Mouse (Mus musculus) T-helper 2 cell (primary cell): ENCODE results near the gene Unc5c.

ENCODE experiments used
- in situ Hi-C: fragments of 300-600 bp; cut with MboI, MseI; formaldehyde crosslinking; loops from one replicate; pipeline ENCODE4 v1.15.1; 2025; ENCODE audit warnings: high pct_unique_total_duplicates

Gene Unc5c

DNA sequence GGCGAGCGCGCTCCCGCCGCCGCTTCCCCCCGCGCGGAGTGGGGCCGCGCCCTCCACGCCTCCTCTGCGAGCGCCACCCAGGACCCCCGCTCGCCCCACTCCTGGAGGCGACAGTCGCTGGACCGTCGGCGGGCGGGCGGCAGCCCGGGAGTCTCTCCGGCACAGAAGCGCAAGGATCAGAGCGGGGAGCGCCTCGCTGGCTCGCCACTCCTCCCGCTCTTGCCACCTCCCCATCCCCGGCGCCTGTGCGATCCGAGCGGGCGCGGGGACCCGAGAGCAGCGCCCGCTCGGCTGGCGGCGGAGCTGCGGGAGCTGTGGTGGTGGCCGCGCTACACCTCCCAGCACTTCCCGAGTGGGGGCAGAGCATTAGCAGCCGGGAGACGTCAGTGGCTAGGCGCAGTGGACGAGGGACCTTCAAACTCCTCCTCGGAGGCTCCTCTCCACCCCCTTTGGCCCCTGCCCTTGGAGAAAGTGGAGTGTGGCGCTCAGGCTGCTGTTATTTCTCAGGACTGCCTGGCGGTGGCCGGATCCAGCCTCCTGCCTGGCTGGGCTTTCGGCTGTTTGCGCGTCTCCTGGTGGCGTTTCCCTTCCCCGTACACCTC is at the start of gene Unc5c:
Gene Unc5c (plus strand): TSS at position 113 of the 602 bp plus-strand sequence.
- in situ Hi-C loops = no loop called here

DNA sequence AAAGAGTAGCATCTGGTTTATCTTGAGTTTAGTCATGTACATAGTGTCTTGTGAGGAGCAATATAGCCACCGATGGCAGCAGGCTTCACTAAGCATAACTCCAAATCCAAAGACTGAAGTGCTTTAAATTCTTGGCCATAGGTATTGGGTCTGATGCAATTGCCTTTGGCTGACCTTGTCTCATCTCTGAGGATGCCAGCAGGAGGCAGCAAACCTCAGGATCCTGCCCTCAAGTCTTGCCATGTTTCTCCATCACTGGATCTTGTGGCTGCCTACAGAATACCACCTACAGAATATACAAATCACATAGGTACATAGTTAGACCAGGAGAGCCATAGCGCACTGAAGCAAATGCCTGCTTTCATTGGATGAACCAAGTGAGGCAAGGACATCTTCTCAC is 7.5 kb upstream of the Unc5c start:
- in situ Hi-C loops = no loop called here

DNA sequence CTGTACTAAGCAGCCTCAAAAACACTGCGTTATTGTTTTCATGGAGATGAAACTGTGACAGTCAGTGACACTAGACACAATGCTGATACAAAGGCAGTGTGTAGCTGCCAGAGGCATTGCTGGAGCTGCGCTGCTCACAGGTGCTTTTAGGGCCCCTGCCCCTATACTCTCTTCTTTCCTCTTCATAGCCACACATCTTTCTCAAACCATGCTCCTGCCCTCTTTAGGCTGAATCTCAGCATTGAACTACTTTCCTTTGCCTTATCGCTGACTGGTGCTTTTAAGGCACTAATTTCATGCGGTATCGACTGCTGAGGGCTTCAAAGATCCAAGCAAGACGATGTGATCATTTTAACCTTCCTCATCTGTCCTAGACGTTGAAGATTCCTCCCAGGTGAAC is 2.5 kb upstream of the Unc5c start:
- in situ Hi-C loops = no loop called here

DNA sequence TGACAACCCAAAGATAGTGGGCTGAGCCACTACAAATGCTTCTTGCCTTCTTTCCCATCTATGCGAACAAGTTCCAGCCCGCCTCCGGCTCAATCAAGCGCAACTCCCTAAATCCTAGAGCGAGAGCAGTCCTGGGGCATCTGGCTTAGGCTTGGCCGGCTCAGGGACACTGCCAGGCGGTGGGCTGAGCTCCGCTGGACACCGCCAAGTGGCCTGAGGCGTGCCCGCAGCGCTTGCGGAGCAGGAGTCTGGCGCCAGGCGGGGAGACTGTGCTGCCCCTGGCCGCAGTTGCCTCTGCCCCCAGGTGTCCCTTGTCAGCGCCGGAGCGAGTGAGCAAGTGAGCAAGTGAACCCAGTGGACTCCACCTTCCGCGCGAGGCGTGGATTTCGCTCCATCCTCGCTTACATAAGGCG is 319 bp upstream of the Unc5c start:
- in situ Hi-C loops = no loop called here

DNA sequence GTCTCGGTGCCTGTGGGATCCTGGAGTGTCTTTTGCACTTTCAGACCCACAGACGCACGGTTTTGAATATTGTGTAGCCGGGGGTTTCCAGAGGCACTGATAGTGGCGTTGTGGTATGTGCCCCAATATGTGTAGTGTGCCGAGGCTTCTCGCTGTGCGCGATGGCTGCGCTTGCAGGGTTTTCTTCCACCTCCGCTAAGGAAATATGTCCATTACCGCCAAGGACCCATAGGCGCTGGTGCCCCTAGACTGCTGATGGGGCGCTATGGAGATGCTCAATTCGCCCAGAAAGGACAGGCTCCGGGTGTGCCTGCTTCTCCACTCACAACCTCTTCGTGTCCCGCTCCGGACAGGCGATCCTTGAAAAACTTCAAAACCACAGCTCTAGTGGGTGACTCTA is 1.0 kb downstream of the Unc5c start:
- in situ Hi-C loops = no loop called here

DNA sequence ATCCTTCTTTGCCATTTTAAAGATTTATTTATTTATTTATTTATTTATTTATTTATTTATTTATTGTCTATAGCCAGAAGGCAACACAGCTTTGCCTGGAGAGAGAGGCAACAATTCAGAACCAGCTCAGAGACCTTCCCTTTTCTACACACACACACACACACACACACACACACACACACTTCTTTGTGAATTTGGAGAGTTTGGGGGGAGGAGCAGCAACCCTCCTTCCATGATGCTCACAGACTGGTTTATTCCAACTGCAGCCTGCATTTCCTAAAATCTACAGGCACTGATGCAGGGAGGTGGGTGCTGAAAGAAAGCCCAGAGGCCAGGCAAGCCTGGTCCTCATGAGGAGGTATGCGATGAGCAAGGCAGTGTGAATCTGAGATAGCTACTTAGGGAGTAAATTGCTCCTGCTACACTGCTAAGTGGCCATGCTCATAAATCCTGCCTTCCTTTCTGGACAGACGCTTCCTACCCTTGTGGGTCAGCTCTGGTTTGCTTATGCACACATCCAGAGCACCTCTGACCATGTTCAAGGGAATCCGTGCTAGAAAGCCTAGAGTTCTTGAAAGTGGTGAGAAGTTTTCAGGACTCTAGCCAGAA is 1.8 kb downstream of the Unc5c start:
- in situ Hi-C loops = no loop called here

DNA sequence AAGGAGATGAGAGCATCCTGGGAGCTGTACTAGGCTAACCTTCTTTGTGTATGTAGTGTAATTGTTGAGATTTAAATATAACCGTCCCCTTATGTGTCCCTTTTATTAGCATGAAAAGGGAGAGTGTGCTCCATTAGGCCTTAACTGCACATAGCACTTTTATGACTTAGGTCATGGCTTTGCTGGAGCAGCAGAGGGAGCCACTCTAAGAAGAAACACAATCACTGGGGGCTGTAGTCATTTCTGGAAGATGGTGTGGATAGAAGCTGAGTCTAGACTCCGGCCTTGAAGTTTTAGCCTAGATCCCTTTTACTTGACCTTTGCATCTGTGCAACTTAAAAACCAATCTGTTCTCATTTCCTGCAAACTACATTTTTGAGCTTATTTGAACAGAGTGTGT is 4.3 kb downstream of the Unc5c start:
- in situ Hi-C loops = no loop called here

DNA sequence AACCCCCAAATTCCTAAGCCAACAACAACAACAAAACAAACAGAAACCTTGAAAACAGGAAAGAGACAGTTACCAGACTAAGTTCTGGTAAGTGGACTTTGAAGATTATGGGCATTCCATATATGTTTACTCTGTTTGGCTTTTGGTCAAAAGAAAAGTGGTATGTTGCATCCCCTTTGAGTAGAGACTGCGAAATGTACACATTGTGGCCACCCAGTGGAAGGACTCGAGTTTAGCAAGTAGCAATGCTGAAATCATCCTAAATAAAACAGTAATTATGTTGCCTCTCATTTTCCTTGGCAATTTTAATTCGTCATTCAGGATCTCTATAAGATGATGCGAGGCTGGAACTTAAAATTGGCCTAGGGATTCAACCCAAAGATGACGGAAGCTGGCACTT is 8.2 kb downstream of the Unc5c start:
- in situ Hi-C loops = no loop called here

DNA sequence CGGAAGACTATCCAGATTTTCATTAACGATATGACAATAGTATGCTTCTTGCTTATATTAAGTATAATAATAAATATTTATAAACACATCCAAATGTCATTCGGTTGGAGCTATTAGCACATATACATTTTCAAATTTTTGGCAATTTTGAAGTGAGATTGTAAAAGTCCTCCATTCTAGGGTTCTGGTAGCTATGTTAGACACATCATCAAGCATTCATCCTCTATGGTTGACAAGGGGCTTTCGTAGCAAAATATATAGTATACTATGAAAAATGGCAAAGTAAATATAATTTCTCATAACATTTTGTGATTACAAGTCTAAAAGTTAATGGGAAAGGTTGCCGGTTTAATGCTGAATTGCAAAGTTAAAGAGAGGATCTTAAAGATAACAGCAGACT is 10.4 kb downstream of the Unc5c start:
- in situ Hi-C loops = no loop called here

DNA sequence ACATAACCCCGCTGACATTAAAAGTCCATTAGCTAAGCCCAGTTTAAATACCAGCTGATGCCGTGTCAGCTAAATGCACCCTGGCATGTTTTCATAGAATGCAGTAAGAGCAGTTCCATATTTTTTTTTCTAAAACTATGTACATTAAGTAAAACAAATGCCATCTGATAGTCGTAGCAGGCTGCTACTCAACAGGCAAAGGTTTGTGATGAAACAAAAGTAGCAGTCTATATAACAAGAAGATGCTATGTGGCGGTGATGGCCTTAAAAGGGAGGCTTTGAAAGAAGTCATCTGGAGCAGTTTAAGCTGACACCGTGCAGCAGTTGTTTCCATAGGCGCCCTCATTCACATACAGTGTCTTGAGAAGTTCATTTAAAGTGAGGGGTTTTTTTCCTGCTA is 10.9 kb downstream of the Unc5c start:
- in situ Hi-C loops = no loop called here

DNA sequence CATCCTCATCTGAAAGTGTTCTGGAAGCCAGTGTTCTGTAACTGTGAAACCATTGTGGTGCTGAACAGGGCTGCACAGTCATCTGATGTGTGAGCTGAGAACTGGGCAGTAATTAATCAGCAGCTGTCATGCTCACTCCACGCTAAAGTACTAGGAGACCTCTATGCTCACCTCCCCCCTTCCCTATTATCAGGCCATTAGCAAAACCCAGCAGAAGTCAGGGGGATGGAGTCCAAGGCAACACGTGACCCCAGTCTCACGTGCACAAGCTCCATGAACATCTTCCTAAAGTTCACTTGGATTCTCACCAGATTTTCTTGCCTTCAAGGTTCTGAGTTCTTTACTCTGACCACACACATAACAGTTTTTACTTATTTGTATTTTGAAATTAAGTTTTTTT is 11.7 kb downstream of the Unc5c start:
- in situ Hi-C loops = no loop called here

DNA sequence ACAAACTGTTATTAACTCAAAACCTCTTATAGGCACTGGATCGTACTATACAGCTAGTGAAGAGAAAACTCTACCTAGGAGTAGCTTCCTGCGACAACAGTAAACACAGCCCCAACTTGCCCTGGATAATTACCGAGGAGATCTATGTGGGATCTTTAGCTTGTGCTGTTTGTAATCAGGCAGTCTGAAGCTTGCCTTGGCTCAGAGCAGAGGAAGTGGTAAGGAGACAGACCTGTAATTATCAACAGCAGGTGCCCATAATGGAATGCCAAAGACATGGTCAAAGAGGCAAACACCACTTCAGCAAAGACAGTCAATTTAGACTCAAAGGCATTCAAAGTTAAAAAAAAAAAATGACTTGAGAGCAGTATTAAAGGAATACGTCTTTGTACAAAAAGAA is 17.4 kb downstream of the Unc5c start:
- in situ Hi-C loops = no loop called here

DNA sequence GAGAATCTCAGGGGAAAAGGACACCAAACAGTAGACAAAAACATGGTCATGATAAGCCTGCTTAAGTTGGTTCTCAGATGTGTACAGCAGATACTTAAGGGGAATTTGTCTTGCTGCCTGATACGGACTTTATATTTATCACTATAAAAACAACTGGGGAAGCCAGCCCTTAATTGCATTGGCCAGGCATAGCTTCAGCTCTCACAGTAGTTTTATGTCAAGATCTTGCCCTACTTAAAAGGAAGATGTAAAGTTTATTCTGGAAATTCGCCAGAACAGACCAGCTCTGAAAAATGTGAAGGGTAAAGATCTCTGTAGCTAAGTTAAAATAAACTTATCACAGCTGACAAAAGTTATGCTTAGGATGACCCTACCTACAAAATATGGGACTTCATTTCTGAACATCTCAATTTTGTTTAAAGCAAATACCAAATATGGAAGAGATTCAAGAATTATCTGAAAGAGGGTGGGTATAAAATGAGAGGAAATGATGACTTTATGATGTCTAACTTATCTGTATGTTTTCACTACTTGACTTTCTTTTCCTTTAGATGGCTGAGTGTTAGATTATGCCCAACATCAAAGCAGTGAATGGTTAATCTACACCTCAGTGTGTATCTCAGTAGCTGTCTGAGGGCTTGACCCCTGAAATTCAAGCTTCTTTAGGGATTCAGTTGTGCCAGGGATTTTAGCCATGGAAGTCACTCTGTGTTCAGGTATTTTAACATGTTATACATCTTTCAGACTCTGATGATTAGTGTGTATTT is 18.8 kb downstream of the Unc5c start:
- in situ Hi-C loops = no loop called here

DNA sequence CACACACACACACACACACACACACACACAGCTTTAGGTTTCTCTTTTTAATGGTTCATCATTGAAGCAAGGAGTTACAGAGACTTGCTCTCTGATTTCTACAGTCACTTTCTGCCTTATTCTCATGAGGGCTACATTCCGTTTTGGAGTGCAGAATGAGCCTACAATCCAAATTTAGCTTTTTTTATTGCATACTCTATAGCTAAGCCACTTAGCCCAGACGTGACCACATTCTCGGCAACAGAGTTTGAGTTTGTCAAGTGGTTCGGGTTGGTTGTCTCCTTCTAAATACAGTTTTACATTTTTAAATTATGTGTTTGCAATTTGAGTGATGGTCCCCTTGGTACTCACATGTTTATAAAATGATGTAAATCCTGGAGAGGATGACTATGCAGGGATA is 20.2 kb downstream of the Unc5c start:
- in situ Hi-C loops = no loop called here

DNA sequence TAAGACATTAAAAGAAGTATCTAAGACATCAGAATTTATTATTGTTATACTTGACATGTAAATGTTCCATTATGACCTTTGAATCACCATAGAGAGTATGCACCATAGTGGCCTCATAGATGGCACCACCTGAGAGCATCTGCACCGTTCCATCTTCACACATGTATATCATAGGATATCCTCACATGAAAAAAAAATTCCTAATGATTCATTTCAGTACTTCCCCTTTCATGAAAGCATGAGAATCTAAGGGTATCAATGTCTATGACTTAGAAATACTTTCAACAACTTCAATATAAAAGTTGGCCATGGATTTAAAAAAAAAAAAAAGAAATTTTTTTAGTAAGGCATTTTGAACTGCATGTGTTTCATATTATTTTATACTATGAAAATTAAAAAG is 25.6 kb downstream of the Unc5c start:
- in situ Hi-C loops = no loop called here

DNA sequence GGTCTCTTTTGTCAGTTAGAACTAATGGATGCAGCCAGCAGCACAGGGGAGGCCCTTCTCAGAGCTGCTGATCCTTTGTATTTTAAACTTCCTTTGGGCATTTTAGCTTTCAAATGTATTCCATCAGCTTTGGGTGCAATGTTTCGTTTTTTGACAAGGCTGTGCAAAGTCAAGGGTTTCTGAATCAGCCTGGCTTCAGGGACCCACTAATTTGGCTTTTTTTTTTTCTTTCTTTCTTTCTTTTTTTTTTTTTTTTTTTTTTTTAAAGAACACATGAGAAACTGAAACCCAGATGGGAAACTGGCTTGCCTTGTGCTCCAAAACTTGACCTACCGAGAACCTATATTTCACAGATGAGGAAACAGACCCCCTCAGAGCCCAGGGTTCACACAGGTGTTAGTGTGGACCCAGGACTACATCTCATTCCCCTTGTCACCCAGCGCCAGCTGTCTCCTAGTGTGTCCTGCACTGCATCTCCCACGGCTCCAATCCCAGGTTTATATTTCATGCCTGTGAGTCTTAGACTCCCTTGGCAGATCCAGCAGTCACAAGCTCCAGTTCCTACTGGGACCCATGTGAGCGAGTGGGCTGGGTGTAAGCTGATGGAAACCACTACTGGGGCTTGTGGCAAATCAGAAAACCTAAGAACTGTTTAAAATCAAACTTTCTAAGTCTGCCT is 26.4 kb downstream of the Unc5c start:
- in situ Hi-C loops = no loop called here

DNA sequence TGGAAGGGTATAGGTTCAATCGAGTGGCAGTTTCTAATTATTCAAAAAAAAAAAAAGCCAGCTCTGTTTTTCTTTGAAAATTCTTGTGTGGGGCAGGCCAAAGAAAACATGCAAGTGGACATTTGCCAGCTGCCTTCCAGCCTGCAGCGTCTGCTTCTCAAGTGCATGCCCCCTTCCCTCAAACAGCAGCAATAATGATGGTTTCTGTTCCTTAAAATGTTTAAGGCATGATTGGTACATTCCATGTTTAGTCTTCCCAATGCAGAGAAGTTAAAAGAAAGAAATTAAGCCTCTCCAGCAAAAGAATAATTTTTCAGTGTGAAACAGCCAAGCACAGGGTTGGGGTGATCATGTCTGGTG is 26.9 kb downstream of the Unc5c start:
- in situ Hi-C loops = no loop called here

DNA sequence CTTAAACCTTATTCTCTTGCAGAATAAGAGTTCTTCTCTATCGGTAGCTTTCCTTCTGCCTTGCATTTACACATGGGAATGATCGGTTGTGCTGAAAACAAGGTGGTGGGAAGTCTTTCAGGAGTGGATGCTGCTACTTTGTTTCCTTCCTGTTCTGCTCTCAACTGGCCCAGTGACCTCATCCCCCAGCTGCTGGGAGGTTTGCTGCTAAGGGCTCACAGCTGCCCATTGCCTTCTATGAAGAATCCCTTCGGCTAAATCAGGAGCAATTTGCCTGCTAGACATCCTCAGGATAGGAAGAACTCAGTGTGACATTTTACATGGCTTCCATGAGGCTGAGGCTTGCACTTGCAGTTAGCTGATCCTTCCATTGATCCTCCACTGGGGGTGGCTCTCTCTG is 28.0 kb downstream of the Unc5c start:
- in situ Hi-C loops = no loop called here

DNA sequence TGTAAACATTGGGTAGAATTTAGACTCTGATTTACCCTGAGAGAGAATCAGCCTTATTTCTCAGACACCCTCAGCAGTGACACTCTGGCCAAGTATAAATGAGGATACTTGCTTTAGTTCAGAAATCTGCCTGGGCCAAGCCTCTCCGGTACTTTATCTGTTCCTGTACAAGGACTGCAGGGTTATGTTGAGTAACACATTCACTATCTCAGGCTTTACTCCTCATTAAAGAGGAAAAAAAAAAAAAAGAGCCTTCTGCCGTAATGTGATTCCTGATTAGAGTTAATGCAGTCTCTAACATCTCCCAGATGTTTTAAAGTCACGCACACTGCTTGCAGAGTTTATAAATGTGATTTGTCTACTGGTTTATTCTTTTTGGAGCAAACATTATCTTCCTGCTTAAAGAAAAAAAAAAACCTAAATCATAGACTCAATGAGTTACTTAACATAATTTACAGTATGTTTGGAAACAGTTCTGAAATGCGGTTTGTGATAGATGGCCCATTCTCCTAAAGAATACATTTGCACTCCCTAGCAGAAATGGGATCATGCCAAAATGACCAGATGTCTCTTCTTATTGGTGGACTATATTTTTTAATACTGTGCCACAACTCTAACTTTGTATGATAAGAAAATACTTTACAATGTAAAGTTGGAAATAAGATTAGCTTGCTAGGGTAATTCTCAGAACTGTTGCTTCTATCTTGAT is 33.5 kb downstream of the Unc5c start:
- in situ Hi-C loops = no loop called here

DNA sequence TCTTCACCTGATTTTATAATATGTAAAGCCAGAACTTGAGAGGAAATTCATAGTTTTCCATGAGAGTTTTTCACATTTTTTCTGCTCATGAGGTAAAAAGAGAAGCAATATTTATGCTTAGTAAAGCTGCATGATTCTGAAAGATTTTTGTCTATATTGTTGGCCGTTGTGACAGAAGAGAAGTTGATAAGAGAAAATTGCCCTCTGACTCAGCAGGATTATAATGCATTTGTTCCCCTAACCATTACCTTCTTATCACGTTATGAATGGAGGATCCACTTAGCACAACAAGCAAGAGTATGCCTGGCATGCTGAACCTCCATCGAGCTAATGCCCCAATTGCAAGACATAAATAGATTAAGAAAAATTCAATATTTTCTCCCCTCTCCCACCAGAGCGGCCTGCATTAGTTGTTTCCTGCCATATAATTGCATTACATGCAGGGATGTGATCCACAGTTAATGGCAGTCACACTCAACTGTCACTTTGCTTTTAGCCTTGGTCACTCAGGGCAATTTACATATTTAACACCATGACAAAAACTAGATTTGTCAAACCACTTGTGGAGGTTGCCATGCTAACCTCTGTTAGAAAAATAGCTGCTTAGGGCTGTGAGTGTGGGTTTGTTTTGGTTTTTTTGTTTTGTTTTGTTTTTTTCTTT is 37.0 kb downstream of the Unc5c start:
- in situ Hi-C loops = no loop called here

DNA sequence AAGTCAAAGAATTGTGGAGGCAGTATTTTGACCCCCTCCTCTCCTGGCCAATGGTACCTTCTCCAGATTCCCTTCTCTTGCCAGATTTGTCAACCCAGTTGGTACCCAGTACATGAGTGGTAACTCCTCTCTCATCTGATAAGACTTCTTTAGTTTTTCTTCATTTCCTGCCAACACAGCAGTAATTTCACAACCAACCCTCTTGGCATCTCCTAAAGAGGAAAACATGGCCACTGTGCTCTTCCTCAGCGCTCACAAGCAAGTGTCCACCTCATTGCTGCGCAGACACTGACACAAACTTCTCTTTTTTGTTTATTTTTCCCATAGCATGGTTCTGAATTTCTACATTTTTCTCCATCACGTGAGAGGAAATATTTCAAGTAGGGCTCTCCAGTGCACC is 38.3 kb downstream of the Unc5c start:
- in situ Hi-C loops = no loop called here

DNA sequence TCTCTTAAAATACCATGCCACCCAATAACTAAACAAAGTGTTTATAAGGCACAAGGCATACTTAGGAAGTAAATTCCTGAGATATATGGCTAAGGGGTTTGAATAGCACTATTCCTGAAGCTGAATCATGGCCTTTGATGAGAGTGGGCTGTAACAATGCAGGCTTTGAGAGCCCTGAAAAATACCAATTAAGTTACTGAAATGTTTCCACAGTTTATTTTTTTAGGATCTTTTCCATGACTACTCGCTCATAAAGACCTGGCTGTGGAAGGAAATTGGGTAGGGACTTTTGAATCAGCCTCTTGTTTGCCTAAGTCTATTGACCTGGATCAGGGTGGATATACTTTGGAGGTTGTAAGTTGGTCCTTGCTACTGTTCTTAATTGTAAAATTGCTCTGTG is 44.8 kb downstream of the Unc5c start:
- in situ Hi-C loops = no loop called here
